Mouse (Mus musculus): ENCODE data around the gene Siva1. TPM values are rescaled to one million over a fixed set of nuclear protein-coding genes. Genes with fewer than 3 reads are reported as not detected.
A peak's percentile ranks its signal among the peaks of the same experiment; 100 is the strongest.

Siva1 gene
- polyA plus RNA-seq, 1 experiment from 2014 or later = 281 TPM

DNA sequence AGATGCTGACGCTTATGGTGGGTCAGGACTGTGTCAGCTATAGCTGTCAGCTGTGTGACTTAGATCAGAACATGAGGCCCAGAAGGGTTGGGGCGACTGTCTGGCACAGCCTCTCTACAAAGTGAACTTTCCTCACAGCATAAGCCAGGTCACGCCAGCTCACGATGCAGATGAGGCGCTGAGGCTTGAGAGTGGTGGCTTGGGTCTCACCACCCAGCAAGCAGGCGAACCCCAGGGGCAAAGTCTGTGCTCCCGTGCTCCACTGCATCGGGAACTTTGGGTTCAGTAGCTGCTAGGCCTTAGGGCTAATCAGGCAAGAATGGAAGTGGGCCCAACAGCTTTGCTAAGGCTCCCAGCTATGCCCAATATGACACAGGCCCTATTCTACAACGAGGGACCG is 35.4 kb upstream of the Siva1 start:
- H3K4me1 ChIP-seq (replicated peaks) = peaks cover 28% of the 10 kb centered on the region
- no peaks in the 10 kb centered on the region for H3K27me3 ChIP-seq (ENCODE audit: insufficient read depth, poor library complexity, severe bottlenecking)
- no peak overlapping the region for H3K27ac ChIP-seq
- DNase-seq (ENCODE audit: low spot score) = no peak
- H3K4me3 ChIP-seq = no peak overlapping the region
- no peaks in the 10 kb centered on the region for H3K9me3 ChIP-seq
- 91% methylated on average over 10 of the region's 10 CpGs for WGBS
- H3K36me3 ChIP-seq = 0 out of 2 replicates have a peak, but pooled peaks cover 5% of the 10 kb centered on the region

DNA sequence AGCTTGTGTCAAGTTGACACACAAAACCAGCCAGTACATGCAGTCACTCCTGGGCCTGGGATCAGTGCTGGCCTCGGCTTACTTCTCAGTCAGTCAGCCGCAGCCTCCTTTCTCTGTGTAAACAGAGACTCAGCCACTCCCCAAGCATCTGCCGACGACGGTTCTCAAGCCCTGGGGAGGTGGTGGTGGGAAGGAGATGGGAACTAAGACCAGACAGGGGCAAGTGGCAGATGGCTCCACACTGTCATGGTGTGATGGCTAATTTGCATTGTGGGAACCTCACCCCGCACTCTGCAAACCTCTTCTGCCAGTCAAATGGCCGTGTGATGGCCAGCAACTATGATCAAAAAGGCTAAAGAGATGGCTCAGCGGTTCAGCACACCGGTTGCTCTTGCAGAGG is 27.8 kb upstream of the Siva1 start:
- no peaks in the 10 kb centered on the region for H3K9me3 ChIP-seq
- no peak for DNase-seq (ENCODE audit: low spot score)
- H3K27ac ChIP-seq = no peak overlapping the region
- H3K27me3 ChIP-seq (ENCODE audit: insufficient read depth, poor library complexity, severe bottlenecking) = peaks cover 37% of the 10 kb centered on the region
- no peaks in the 10 kb centered on the region for H3K36me3 ChIP-seq
- 50% methylated on average over 9 of the region's 9 CpGs for WGBS
- H3K4me1 ChIP-seq (replicated peaks) = peaks cover 46% of the 10 kb centered on the region
- H3K4me3 ChIP-seq = no peak overlapping the region

DNA sequence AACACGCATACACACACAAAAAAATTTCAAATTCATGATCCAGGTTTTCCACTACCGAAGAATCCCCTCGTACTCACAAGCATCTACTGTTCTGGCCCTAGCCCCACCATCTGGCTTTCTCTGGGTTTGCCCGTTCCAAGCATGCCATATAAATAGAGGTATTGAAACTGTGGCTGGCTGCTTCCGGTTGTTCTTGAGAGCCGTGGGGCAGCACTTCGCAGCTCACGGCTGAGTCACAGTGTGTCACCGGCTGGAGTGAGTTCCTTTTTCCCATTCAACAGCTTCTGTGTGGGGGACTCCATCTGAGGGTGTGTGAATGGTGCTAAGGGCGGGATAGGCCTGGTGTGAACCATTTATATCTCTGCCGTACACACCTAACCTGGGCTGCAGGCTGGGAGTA is 27.3 kb upstream of the Siva1 start:
- no peak overlapping the region for H3K27ac ChIP-seq
- peaks cover 42% of the 10 kb centered on the region for H3K27me3 ChIP-seq (ENCODE audit: insufficient read depth, poor library complexity, severe bottlenecking)
- no peak overlapping the region for H3K4me3 ChIP-seq
- DNase-seq (ENCODE audit: low spot score) = no peak
- no peaks in the 10 kb centered on the region for H3K9me3 ChIP-seq
- no peaks in the 10 kb centered on the region for H3K36me3 ChIP-seq
- 89% methylated on average over 11 of the region's 11 CpGs for WGBS
- H3K4me1 ChIP-seq (replicated peaks) = peaks cover 46% of the 10 kb centered on the region

DNA sequence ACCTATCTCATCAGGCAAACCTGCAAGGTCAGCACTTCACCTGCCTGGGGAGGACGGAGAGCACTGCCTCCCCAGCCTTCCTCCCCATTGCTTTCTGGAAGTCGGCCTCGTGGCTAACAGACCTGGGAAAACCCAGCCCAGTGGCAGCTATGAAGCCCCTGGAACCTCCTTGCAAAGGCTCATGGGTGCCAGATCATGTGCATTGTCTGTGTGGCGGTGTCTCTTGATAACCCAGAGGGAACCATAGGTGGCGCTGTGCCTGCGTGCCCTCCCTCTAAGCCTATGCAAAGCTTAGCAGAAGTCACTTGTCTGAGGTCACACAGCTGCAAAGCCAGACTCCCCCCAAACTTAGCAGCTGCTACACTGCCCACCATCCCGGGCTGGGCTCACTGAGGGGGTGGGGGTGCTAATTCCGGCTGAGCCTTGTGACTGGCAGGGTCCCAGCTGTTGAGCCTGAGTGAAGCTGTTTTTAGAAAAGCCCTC is 26.5 kb upstream of the Siva1 start:
- Histone ChIP-seq H3K27me3 (ENCODE audit: insufficient read depth, poor library complexity, severe bottlenecking) (peaks cover 49% of the 10 kb centered on the region), H3K27ac (peak overlapping the region; percentile 9; the same call in 1 of the 2 replicates), H3K4me1 (replicated peaks) (peaks cover 53% of the 10 kb centered on the region)

DNA sequence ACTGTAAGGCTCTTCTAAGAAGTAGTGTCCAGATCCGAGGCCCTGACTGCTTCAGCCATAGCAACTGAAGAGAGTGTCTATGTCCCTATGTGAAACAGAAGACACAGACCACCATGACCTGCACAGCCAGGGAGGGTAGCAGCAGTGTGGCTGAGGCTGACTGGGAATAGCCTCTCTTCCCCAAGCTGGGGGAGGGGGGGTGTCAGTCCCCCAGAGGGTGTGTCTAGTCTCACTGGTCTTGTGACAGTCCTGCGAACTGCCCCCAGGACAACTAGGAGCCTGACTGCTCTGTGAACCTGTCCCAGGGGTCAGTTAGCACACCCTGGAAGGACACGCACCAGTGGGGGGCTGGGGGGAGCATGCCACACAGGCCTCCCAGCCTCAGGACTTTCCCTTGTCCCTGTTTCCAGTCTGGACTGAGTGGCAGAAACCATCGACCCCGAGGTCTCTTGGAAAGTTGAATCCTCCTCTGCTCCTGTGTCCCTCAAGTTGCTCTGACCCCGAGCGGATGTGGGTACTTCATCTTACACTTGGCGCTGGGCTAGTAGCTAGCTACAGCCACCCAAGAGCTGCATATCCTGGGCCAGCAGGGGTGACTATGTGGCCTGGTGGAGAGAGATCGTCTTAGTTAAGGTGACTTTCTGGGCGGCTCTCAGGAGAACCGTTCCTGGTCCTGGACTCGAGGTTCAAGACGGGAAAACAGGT is 25.3 kb upstream of the Siva1 start:
- Histone ChIP-seq H3K9me3 (no peaks in the 10 kb centered on the region), H3K27ac (peak overlapping the region; percentile 86), H3K27me3 (ENCODE audit: insufficient read depth, poor library complexity, severe bottlenecking) (peaks cover 56% of the 10 kb centered on the region), H3K4me1 (replicated peaks) (peaks cover 65% of the 10 kb centered on the region), H3K36me3 (no peaks in the 10 kb centered on the region), H3K4me3 (peak overlapping the region; percentile 68)
- peak; percentile 22 for DNase-seq (ENCODE audit: low spot score)
- 18% methylated on average over 13 of the region's 13 CpGs for WGBS

More for the DNA sequence above, 26.5 kb upstream of the Siva1 start:
- Histone ChIP-seq H3K36me3 (no peaks in the 10 kb centered on the region), H3K9me3 (no peaks in the 10 kb centered on the region), H3K4me3 (no peak overlapping the region)
- 14% methylated on average over 8 of the region's 8 CpGs for WGBS
- peak; percentile 79 for DNase-seq (ENCODE audit: low spot score)

DNA sequence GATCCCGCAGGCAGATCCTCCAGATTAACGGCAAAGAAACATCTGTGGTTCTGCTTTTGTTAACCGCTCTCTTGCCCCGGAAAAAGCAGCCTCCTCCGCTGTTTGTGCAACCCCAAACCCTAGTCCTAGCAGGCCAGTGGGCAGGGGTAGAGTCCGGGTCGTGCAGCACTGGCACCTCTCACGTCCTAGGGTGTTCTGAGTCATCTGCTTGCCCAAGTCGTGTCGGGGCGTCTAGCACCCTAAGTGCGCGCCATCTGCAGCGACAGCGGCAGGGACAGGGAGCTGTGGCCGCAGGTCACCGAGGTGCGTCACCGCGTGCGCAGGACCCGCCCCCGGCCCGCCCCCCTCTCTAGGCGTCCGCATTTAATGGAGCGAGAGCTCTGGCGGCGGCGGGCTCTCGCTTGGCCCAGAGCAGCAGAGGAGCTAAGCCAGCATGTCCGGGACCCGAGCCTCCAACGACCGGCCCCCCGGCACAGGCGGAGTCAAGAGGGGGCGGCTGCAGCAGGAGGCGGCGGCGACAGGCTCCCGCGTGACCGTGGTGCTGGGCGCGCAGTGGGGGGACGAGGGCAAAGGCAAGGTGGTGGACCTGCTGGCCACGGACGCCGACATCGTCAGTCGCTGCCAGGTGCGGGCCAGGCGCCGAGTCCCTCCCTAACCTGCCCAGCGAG is 24.7 kb upstream of the Siva1 start, which contains the start of gene Adssl1:
Gene Adssl1 (plus strand): TSS at position 360 of the 668 bp plus-strand sequence.
- DNase-seq (ENCODE audit: low spot score) = peak; percentile 68
- peaks cover 56% of the 10 kb centered on the region for H3K27me3 ChIP-seq (ENCODE audit: insufficient read depth, poor library complexity, severe bottlenecking)
- H3K27ac ChIP-seq = peak within 1 kb of the TSS; percentile 86
- WGBS = 1% methylated on average over 56 of the region's 56 CpGs
- no peaks in the 10 kb centered on the region for H3K9me3 ChIP-seq
- peak within 1 kb of the TSS; percentile 68 for H3K4me3 ChIP-seq
- no peaks in the 10 kb centered on the region for H3K36me3 ChIP-seq
- peaks cover 69% of the 10 kb centered on the region for H3K4me1 ChIP-seq (replicated peaks)

DNA sequence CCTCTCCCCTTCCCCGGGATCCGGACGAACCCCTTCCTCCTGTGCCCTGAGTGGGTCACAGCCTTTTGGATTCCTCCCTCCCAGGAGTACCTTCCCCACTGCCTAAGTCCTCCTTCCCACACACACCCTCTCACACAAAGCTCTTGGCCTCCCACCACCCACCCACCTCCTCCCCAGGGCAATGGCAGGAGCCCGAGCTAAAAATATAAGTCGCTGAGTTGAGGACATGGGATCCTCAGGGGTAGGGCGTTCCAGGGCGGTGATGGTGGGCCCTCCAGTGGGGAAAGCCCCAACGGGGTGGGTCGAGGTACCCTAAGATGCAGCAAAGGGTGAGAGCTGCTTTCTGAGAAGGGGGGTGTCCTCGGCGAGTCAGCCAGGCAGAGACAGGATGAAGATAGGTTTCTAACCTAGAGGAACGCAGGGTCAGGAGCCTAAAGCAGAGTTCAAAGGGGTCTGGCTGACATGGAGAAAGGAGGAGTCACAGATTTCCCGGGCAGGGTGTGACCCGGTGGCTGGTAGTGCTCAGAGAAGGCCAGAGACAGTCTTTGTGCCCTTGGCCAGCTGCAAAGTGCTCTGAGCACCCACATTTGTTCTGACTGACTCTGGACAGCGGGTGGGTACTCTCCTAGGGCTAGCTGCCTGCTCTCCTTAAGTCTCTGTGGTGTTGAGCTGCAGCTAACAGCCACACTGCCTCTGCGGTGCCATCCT is 24.0 kb upstream of the Siva1 start:
- DNase-seq (ENCODE audit: low spot score) = peak; percentile 21
- 13% methylated on average over 16 of the region's 16 CpGs for WGBS
- peaks cover 56% of the 10 kb centered on the region for H3K27me3 ChIP-seq (ENCODE audit: insufficient read depth, poor library complexity, severe bottlenecking)
- H3K9me3 ChIP-seq = no peaks in the 10 kb centered on the region
- no peaks in the 10 kb centered on the region for H3K36me3 ChIP-seq
- H3K4me1 ChIP-seq (replicated peaks) = peaks cover 69% of the 10 kb centered on the region
- H3K4me3 ChIP-seq = peak overlapping the region; percentile 68
- peak overlapping the region; percentile 86 for H3K27ac ChIP-seq

DNA sequence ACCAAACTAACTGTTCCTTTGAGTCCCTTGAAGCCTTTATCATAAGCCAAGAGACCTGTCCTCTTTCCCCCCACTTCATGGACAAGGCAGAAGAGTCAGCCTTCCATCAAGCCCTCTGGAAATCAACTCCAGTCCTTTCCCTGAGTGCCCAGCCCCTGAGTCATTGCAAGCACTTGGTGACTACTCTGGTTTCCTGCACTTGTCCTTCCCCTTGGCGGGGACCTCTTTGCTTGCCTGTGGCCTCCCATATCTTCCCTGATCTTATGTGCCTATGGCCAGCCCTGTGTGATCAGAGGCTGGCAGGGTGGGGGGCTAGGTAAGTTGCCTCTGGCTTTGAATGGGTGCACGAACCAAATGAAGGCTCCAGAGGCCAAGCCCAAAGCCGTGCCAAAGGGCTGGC is 22.6 kb upstream of the Siva1 start:
- Histone ChIP-seq H3K4me1 (replicated peaks) (peaks cover 68% of the 10 kb centered on the region), H3K36me3 (no peaks in the 10 kb centered on the region), H3K27me3 (ENCODE audit: insufficient read depth, poor library complexity, severe bottlenecking) (peaks cover 56% of the 10 kb centered on the region), H3K27ac (no peak overlapping the region), H3K4me3 (no peak overlapping the region), H3K9me3 (no peaks in the 10 kb centered on the region)
- no peak for DNase-seq (ENCODE audit: low spot score)
- 89% methylated on average over 3 of the region's 3 CpGs for WGBS

DNA sequence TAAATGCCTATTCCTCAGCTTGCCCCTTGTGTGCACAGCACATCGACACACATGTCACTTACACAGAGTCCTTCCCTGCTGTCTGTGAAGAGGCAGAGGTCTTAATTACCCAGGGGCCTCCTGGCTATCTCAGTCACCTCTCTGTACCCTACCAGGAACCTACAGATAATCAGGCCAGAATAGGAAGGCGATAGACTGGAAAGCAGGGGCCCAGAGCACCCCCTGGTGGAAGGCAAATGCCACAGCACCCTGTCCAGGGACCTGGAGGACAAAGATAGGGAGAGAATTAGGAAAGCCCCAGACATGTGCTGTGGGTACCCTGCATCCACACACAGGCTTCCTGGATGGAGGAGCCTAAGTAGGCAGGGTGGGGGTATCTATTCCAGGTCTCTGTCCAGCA is 20.7 kb upstream of the Siva1 start:
- H3K27ac ChIP-seq = peak overlapping the region; percentile 69; the same call in 1 of the 2 replicates
- 20% methylated on average over 2 of the region's 2 CpGs for WGBS
- H3K27me3 ChIP-seq (ENCODE audit: insufficient read depth, poor library complexity, severe bottlenecking) = peaks cover 48% of the 10 kb centered on the region
- no peaks in the 10 kb centered on the region for H3K9me3 ChIP-seq
- H3K4me1 ChIP-seq (replicated peaks) = peaks cover 67% of the 10 kb centered on the region
- DNase-seq (ENCODE audit: low spot score) = peak; percentile 75
- no peak overlapping the region for H3K4me3 ChIP-seq
- no peaks in the 10 kb centered on the region for H3K36me3 ChIP-seq

DNA sequence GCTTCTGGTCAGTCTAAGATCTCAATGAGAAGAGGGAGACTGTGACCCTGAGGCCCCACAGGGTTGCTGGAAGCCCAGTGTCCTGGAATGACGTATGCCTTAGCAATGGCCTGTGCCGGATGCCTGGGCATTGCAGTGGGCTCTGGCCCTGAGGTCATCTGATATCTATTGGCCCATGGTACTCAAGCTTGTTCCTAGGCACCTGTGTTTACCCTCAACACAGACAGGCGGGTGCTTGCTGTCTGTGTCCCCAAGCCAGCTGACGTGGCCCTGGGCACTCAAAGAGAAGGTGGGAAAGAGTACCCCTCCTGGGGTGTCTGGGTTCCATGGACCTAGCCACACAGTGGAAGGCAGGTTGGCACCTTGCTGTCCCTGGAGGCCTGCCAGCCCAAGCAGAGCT is 18.8 kb upstream of the Siva1 start:
- peaks cover 55% of the 10 kb centered on the region for H3K4me1 ChIP-seq (replicated peaks)
- no peak overlapping the region for H3K27ac ChIP-seq
- WGBS = 83% methylated on average over 4 of the region's 4 CpGs
- H3K27me3 ChIP-seq (ENCODE audit: insufficient read depth, poor library complexity, severe bottlenecking) = peaks cover 32% of the 10 kb centered on the region
- no peaks in the 10 kb centered on the region for H3K9me3 ChIP-seq
- no peak overlapping the region for H3K4me3 ChIP-seq
- DNase-seq (ENCODE audit: low spot score) = no peak
- H3K36me3 ChIP-seq = no peaks in the 10 kb centered on the region

DNA sequence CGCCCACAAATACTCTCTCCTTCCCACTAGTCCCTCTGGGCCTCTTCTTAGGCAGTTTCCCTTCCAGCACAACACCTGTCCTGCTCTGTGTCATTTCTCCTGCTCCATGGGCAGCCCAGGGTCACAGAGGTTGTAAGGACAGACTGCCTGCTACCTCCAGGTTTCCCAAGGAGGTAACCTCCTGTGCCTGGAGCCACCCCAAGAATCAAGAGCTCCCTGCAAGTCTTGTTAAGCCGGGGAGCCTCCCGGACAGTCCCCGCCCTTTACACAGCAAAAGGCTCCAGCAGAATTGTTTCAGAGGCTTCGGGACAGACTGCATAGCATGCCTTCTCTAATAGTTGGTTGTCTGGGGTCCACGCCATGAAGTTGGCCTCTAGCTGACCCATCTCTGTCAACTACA is 18.0 kb upstream of the Siva1 start:
- 82% methylated on average over 6 of the region's 6 CpGs for WGBS

DNA sequence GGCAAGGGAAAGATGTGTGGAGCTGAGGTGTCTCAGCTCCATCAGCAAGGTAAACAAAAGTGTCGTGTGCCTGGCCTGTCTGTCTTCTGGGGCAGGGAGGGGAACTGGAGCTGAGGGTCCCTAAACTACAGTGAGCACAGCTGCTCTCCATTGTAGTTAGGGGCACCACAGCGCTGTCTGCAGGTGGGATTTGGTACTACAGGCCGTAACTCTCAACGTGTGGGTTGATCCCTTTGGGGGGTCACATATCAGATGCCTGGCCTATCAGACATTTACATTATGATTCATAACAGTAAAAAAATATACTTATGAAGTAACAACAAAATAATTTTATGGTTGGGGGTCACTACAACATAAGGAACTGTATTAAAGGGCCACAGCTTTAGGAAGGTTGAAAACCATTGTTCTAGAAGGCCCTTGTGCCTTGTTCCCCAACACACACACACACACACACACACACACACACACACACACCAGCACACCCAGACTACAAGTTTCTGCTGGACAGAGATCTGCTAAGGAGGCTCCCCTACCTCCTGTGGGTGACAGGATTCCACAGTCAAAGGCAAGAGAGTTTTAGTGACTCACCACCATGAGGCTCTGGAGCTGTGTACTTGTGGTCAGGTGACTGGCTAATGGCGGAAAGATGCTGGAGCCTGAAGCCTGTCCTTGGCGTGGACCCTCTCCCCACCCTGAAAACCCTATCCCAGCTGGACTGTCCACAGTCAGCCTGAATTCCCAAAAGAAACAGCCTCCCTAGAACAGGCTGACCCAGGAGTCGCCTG is 17.2 kb upstream of the Siva1 start:
- Histone ChIP-seq H3K27ac (no peak overlapping the region), H3K9me3 (no peaks in the 10 kb centered on the region), H3K36me3 (no peaks in the 10 kb centered on the region), H3K4me1 (replicated peaks) (peaks cover 55% of the 10 kb centered on the region), H3K4me3 (no peak overlapping the region), H3K27me3 (ENCODE audit: insufficient read depth, poor library complexity, severe bottlenecking) (peaks cover 17% of the 10 kb centered on the region)
- DNase-seq (ENCODE audit: low spot score) = no peak
- WGBS = 58% methylated on average over 7 of the region's 7 CpGs

More for the DNA sequence above, 18.0 kb upstream of the Siva1 start:
- peaks cover 25% of the 10 kb centered on the region for H3K27me3 ChIP-seq (ENCODE audit: insufficient read depth, poor library complexity, severe bottlenecking)
- H3K9me3 ChIP-seq = no peaks in the 10 kb centered on the region
- DNase-seq (ENCODE audit: low spot score) = no peak
- peaks cover 49% of the 10 kb centered on the region for H3K4me1 ChIP-seq (replicated peaks)
- no peak overlapping the region for H3K27ac ChIP-seq
- no peaks in the 10 kb centered on the region for H3K36me3 ChIP-seq
- H3K4me3 ChIP-seq = no peak overlapping the region
